In genomic region chr13:59779213-59779612, GRCm38 (mm10) we compare ENCODE assay signal across 12 mouse cellular contexts. TPM values are rescaled to one million over a fixed set of nuclear protein-coding genes. Genes with fewer than 3 reads are reported as not detected.
DNase-seq lines count a peak whose midpoint lies in the region; ATAC-seq and TF ChIP-seq lines count a peak whose summit lies in the region.
"Had no signal": no experiment of that assay in that cellular context is flagged by ENCODE, and none has a peak within 500 bp of the region (broad histone marks: within the 10 kb centered on the region; RNA-seq: fewer than 3 reads in every experiment).

No protein-coding gene starts in this region.

- H3K36me3 ChIP-seq in heart, postnatal 0 days (replicated peaks; ENCODE audit: control insufficient read depth, insufficient read depth, low read length), result peaks cover 85% of the 10 kb centered on the region

- ATAC-seq in heart, postnatal 0 days (ENCODE audit: insufficient read depth, low read depth), result no peak; the same call in 1 of the 2 replicates
- 0 out of 2 replicates have a peak, but pooled peaks have one; percentile 46 for ATAC-seq in common myeloid progenitor, adult 5-6 weeks (replicated peaks; ENCODE audit: low read depth, poor library complexity, severe bottlenecking)
- ATAC-seq: forebrain, embryonic 13.5 days had no signal

- H3K27me3 ChIP-seq in heart, postnatal 0 days (ENCODE audit: control insufficient read depth, insufficient read depth, low read length), result no peaks in the 10 kb centered on the region
- H3K27me3 ChIP-seq: forebrain, embryonic 13.5 days had no signal

- H3K4me3 ChIP-seq in heart, postnatal 0 days (ENCODE audit: low read depth, low read length), result no peak overlapping the region
- H3K4me3 ChIP-seq: forebrain, embryonic 13.5 days had no signal

- H3K9ac ChIP-seq in heart, postnatal 0 days (replicated peaks; ENCODE audit: low read depth, low read length), result no peak overlapping the region
- H3K9ac ChIP-seq: forebrain, embryonic 13.5 days had no signal

- WGBS in heart, postnatal 0 days, result 84% methylated on average over 4 of the region's 4 CpGs

- DNase-seq in heart, postnatal 0 days (ENCODE audit: low spot score), result no peak
- no peak for DNase-seq in heart, adult 18-20 months
- DNase-seq in retina, postnatal 1 day, result peak; percentile 11
- no peak for DNase-seq in retina, embryonic 14.5 days (ENCODE audit: low spot score)
- DNase-seq in naive thymus-derived CD4-positive, alpha-beta T cell, adult 2 months (ENCODE audit: low read depth), result peak; percentile 58
- DNase-seq in spleen, adult 12 weeks (ENCODE audit: low spot score), result no peak
- DNase-seq in gastrocnemius, postnatal 25 days, result no peak

- no peak overlapping the region for H3K4me2 ChIP-seq in heart, postnatal 0 days (ENCODE audit: low read depth, low read length)
- H3K4me2 ChIP-seq: forebrain, embryonic 13.5 days had no signal

- TF ChIP-seq EP300 in heart, postnatal 0 days (IDR thresholded peaks at IDR 0.05; ENCODE audit: low read depth), result no peak

- H3K27ac ChIP-seq in heart, postnatal 0 days (ENCODE audit: low read depth), result no peak overlapping the region
- H3K27ac ChIP-seq: forebrain, embryonic 13.5 days had no signal

- H3K9me3 ChIP-seq in heart, postnatal 0 days (replicated peaks; ENCODE audit: control insufficient read depth, low read length), result no peaks in the 10 kb centered on the region
- H3K9me3 ChIP-seq: forebrain, embryonic 13.5 days had no signal

- peaks cover 9% of the 10 kb centered on the region for H3K4me1 ChIP-seq in heart, postnatal 0 days (ENCODE audit: control insufficient read depth, insufficient read depth)
- H3K4me1 ChIP-seq: forebrain, embryonic 13.5 days had no signal

- TF ChIP-seq CTCF in heart, postnatal 0 days (IDR thresholded peaks at IDR 0.05; ENCODE audit: low read depth), result peak; percentile 26; the same call in 1 of the 2 replicates

RNA-seq across cellular contexts. Expression of gene Gm49354, which starts 2.8 kb away (rescaled TPM):
- total RNA-seq in heart, postnatal 0 days (2014; rRNA removed; ENCODE audit: low replicate concordance), result not detected in 2 replicates
- not detected in 2 replicates for polyA plus RNA-seq in heart, postnatal 0 days (2015; fragmentation: Nextera tagmentation; extraction: Ambion mirVana)
- total RNA-seq in heart, adult 18-20 months (2021), result not detected
- total RNA-seq in common myeloid progenitor, adult 5-6 weeks (2017), result 9.9 and 11.7 TPM in 2 replicates
- not detected for total RNA-seq in gastrocnemius, postnatal 25 days (2021)
- total RNA-seq: left cerebral cortex, postnatal 36 days had no signal
- polyA plus RNA-seq: C2C12; forebrain, embryonic 13.5 days; heart, embryonic 14.5 days had no signal

RNA-seq across cellular contexts. Expression of gene Isca1, which starts 9.6 kb away (rescaled TPM):
- total RNA-seq in heart, postnatal 0 days (2014; rRNA removed; ENCODE audit: low replicate concordance), result 187 and 193 TPM in 2 replicates
- 259 and 270 TPM in 2 replicates for polyA plus RNA-seq in heart, postnatal 0 days (2015; fragmentation: Nextera tagmentation; extraction: Ambion mirVana)
- 100 to 1,000 TPM; 235 to 252 TPM for total RNA-seq in heart, adult 18-20 months (2021)
- 49.7 and 50.9 TPM in 2 replicates for total RNA-seq in common myeloid progenitor, adult 5-6 weeks (2017)
- total RNA-seq in gastrocnemius, postnatal 25 days (2021), result 100 to 1,000 TPM; 171 to 180 TPM

RNA-seq across cellular contexts. Expression of gene 1700014D04Rik, which starts 32.7 kb away (rescaled TPM):
- not detected in 2 replicates for total RNA-seq in heart, postnatal 0 days (2014; rRNA removed; ENCODE audit: low replicate concordance)
- polyA plus RNA-seq in heart, postnatal 0 days (2015; fragmentation: Nextera tagmentation; extraction: Ambion mirVana), result 0.18 TPM in 1 of 2 replicates, not detected in the other
- total RNA-seq in heart, adult 18-20 months (2021), result not detected
- 0.18 TPM in 1 of 2 replicates, not detected in the other for total RNA-seq in common myeloid progenitor, adult 5-6 weeks (2017)
- total RNA-seq in gastrocnemius, postnatal 25 days (2021), result under 1 TPM in 1 of 2 experiments, not detected in 1; 0.26 TPM
- polyA plus RNA-seq: forebrain, embryonic 13.5 days; heart, embryonic 14.5 days had no signal

RNA-seq across cellular contexts. Expression of gene Tut7, which starts 43.7 kb away (rescaled TPM):
- 19.3 and 24.3 TPM in 2 replicates for total RNA-seq in heart, postnatal 0 days (2014; rRNA removed; ENCODE audit: low replicate concordance)
- polyA plus RNA-seq in heart, postnatal 0 days (2015; fragmentation: Nextera tagmentation; extraction: Ambion mirVana), result 24.0 and 26.3 TPM in 2 replicates
- total RNA-seq in heart, adult 18-20 months (2021), result 10 to 100 TPM; 40.3 to 41.1 TPM
- total RNA-seq in common myeloid progenitor, adult 5-6 weeks (2017), result 216 and 219 TPM in 2 replicates
- total RNA-seq in gastrocnemius, postnatal 25 days (2021), result 10 to 100 TPM; 38.7 to 40.8 TPM

RNA-seq across cellular contexts. Expression of gene Spata31d1d, which starts 47.7 kb away (rescaled TPM):
- not detected in 2 replicates for total RNA-seq in heart, postnatal 0 days (2014; rRNA removed; ENCODE audit: low replicate concordance)
- not detected in 2 replicates for polyA plus RNA-seq in heart, postnatal 0 days (2015; fragmentation: Nextera tagmentation; extraction: Ambion mirVana)
- not detected for total RNA-seq in heart, adult 18-20 months (2021)
- not detected in 2 replicates for total RNA-seq in common myeloid progenitor, adult 5-6 weeks (2017)
- total RNA-seq in gastrocnemius, postnatal 25 days (2021), result not detected
- total RNA-seq: left cerebral cortex, postnatal 36 days had no signal
- polyA plus RNA-seq: C2C12; forebrain, embryonic 13.5 days; heart, embryonic 14.5 days had no signal

Comparison
In these comparisons a context has a peak if more than half of its experiments do, and no peak if none do; other contexts are left out.
1. DNase-seq: peak in retina, postnatal 1 day (single experiment) and naive thymus-derived CD4-positive, alpha-beta T cell, adult 2 months (single experiment); none in heart, postnatal 0 days (single experiment), heart, adult 18-20 months (0 of 2), retina, embryonic 14.5 days (single experiment), spleen, adult 12 weeks (single experiment) and gastrocnemius, postnatal 25 days (single experiment).
2. RNA of gene Gm49354, which starts 2.8 kb away (total RNA-seq): 9.9 to 11.7 TPM in common myeloid progenitor, adult 5-6 weeks; not detected in heart, postnatal 0 days, not detected in heart, adult 18-20 months and not detected in gastrocnemius, postnatal 25 days; every median in the first group is over 10 times any median in the second.